Mouse (Mus musculus): ENCODE data around the gene Ccl21b. TPM values are rescaled to one million over a fixed set of nuclear protein-coding genes. Genes with fewer than 3 reads are reported as not detected.
"Not testable (repeated sequence)": the region's sequence is repeated elsewhere in the genome, so short reads cannot be mapped to it uniquely, and the experiment has no call there.

Ccl21b gene
- polyA plus RNA-seq (2016; fragmentation: Nextera tagmentation; extraction: Ambion mirVana): not detected in 2 replicates

DNA sequence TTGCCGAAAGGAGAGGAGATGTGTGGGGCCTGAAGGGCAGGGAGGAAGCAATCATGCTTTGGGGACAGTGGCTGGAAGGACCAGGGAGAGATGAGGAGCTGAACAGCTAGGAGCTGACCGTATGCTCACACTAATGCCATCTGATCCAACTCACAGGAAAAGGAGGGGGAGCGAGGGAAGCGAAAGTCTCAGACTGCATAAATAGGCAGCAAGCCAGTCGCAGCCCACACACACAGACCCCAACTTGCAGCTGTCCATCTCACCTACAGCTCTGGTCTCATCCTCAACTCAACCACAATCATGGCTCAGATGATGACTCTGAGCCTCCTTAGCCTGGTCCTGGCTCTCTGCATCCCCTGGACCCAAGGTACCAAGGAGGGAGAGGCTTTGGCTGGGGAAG, at the start of gene Ccl21b:
Gene Ccl21b (plus strand): TSS at position 301 of the 400 bp plus-strand sequence.
- not testable (repeated sequence) for DNase-seq (ENCODE audit: low spot score); H3K9me3 ChIP-seq; H3K27me3 ChIP-seq (ENCODE audit: insufficient read depth, poor library complexity, severe bottlenecking); H3K27ac ChIP-seq; H3K36me3 ChIP-seq; H3K4me3 ChIP-seq; H3K4me1 ChIP-seq (replicated peaks)
- WGBS: no CpG with 5 or more reads among the region's 5 CpGs

GRCm38 (mm10) chr4:42240339-42240738, 15.2 kb upstream of the Ccl21b start, which contains the start of gene Gm10600:
TSS of gene Gm10600 (plus strand) at chr4:42240639.
- not testable (repeated sequence) for H3K27me3 ChIP-seq (ENCODE audit: insufficient read depth, poor library complexity, severe bottlenecking); H3K36me3 ChIP-seq; H3K4me3 ChIP-seq; DNase-seq (ENCODE audit: low spot score); H3K27ac ChIP-seq; H3K9me3 ChIP-seq; H3K4me1 ChIP-seq (replicated peaks)
- WGBS: no CpG with 5 or more reads among the region's 4 CpGs

DNA sequence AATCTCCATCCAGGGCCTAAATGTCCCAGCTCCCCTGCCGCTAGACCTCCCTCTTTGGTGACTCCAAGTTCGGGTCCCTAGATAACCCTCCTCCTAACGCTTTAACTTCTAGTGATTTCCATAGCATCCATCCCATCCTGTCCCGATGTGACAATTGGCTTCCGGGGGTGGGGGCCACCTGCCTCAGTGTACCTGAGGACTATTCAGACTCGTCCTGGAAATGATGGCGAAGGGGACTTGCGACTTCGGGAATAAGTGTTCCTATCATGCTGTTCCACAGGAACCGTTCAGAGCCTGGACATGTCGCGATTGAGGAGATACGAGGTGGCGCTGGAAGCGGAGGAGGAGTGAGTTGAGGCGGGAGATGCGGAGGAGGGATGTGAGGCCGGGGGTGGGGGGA, 38.4 kb downstream of the Ccl21b start, which contains the start of gene Gm21953:
Gene Gm21953 (plus strand): TSS at position 301 of the 400 bp plus-strand sequence.
- H3K4me3 ChIP-seq; H3K4me1 ChIP-seq (replicated peaks); H3K36me3 ChIP-seq; H3K27ac ChIP-seq; DNase-seq (ENCODE audit: low spot score); H3K9me3 ChIP-seq; H3K27me3 ChIP-seq (ENCODE audit: insufficient read depth, poor library complexity, severe bottlenecking): not testable (repeated sequence)
- no CpG with 5 or more reads among the region's 18 CpGs for WGBS

Other genes starting within 250 kb of the Ccl21b start
- gene Gm21093, start 221.0 kb upstream of the Ccl21b start, polyA plus RNA-seq (2016; fragmentation: Nextera tagmentation; extraction: Ambion mirVana): 0.12 and 0.14 TPM in 2 replicates
- not detected in 2 replicates for gene Gm3893, start 164.6 kb upstream of the Ccl21b start, polyA plus RNA-seq (2016; fragmentation: Nextera tagmentation; extraction: Ambion mirVana)
- gene Gm13304, start 140.9 kb upstream of the Ccl21b start, polyA plus RNA-seq (2016; fragmentation: Nextera tagmentation; extraction: Ambion mirVana): not detected in 2 replicates
- not detected in 2 replicates for gene Gm13306, start 102.3 kb upstream of the Ccl21b start, polyA plus RNA-seq (2016; fragmentation: Nextera tagmentation; extraction: Ambion mirVana)
- gene Gm13305, start 87.2 kb upstream of the Ccl21b start, polyA plus RNA-seq (2016; fragmentation: Nextera tagmentation; extraction: Ambion mirVana): not detected in 2 replicates
- gene Gm10600, start 15.1 kb upstream of the Ccl21b start, polyA plus RNA-seq (2016; fragmentation: Nextera tagmentation; extraction: Ambion mirVana): not detected in 2 replicates
- not detected in 2 replicates for gene Gm21953, start 38.5 kb downstream of the Ccl21b start, polyA plus RNA-seq (2016; fragmentation: Nextera tagmentation; extraction: Ambion mirVana)
- gene Fam205a3, start 62.6 kb downstream of the Ccl21b start, polyA plus RNA-seq (2016; fragmentation: Nextera tagmentation; extraction: Ambion mirVana): not detected in 2 replicates
- not detected in 2 replicates for gene Gm21586, start 183.6 kb downstream of the Ccl21b start, polyA plus RNA-seq (2016; fragmentation: Nextera tagmentation; extraction: Ambion mirVana)
- gene Gm2163, start 211.0 kb downstream of the Ccl21b start, polyA plus RNA-seq (2016; fragmentation: Nextera tagmentation; extraction: Ambion mirVana): 0.05 TPM in 1 of 2 replicates, not detected in the other

Measured in hindbrain, embryonic 10.5 days (tissue).